Mouse (Mus musculus): Measurements from ENCODE around the gene Txlna. TPM values are rescaled to one million over a fixed set of nuclear protein-coding genes. Genes with fewer than 3 reads are reported as not detected.

The Txlna gene
- polyA plus RNA-seq, 1 experiment from 2014 or later = 108 TPM

GRCm38 (mm10) chr4:129614093-129614492 is 26.8 kb downstream of the Txlna start, which contains the start of gene Dcdc2b:
Gene Dcdc2b, minus strand, starts transcription at chr4:129614257.
- no peak for ATAC-seq (ENCODE audit: insufficient read depth, low FRiP score, low TSS enrichment)
- no peak within 1 kb of the TSS for H3K4me2 ChIP-seq (ENCODE audit: low read depth)
- H3K27ac ChIP-seq (ENCODE audit: low read depth, low read length) = no peak within 1 kb of the TSS
- no peaks in the 10 kb centered on the region for H3K27me3 ChIP-seq (ENCODE audit: control insufficient read depth, insufficient read depth, low read length)
- WGBS = 86% methylated on average over 6 of the region's 6 CpGs
- H3K36me3 ChIP-seq (ENCODE audit: control insufficient read depth, insufficient read depth, low read length) = no peaks in the 10 kb centered on the region
- H3K4me3 ChIP-seq (ENCODE audit: low read depth, low read length) = no peak within 1 kb of the TSS
- H3K9ac ChIP-seq (ENCODE audit: low read length) = no peak within 1 kb of the TSS
- H3K4me1 ChIP-seq (ENCODE audit: control insufficient read depth, insufficient read depth, low read length) = peaks cover 5% of the 10 kb centered on the region
- DNase-seq (ENCODE audit: low spot score) = no peak
- H3K9me3 ChIP-seq (ENCODE audit: control insufficient read depth, low read length) = no peaks in the 10 kb centered on the region

- Histone ChIP-seq H3K4me2 (ENCODE audit: low read depth) (no peak overlapping the region), H3K9me3 (ENCODE audit: control insufficient read depth, low read length) (no peaks in the 10 kb centered on the region), H3K27me3 (ENCODE audit: control insufficient read depth, insufficient read depth, low read length) (no peaks in the 10 kb centered on the region), H3K4me1 (ENCODE audit: control insufficient read depth, insufficient read depth, low read length) (no peaks in the 10 kb centered on the region), H3K36me3 (ENCODE audit: control insufficient read depth, insufficient read depth, low read length) (peaks cover 10% of the 10 kb centered on the region), H3K9ac (ENCODE audit: low read length) (no peak overlapping the region), H3K27ac (ENCODE audit: low read depth, low read length) (no peak overlapping the region), H3K4me3 (ENCODE audit: low read depth, low read length) (no peak overlapping the region)
- 69% methylated on average over 4 of the region's 4 CpGs for WGBS
- DNase-seq (ENCODE audit: low spot score) (no peak), ATAC-seq (ENCODE audit: insufficient read depth, low FRiP score, low TSS enrichment) (no peak)
These were observed 30.4 kb downstream of the Txlna start for GRCm38 (mm10) chr4:129610472-129610871.

GRCm38 (mm10) chr4:129610026-129610425 is 30.8 kb downstream of the Txlna start:
- H3K4me3 ChIP-seq (ENCODE audit: low read depth, low read length) = no peak overlapping the region
- no peak for ATAC-seq (ENCODE audit: insufficient read depth, low FRiP score, low TSS enrichment)

GRCm38 (mm10) chr4:129609139-129609631 is 31.7 kb downstream of the Txlna start:
- Histone ChIP-seq H3K27ac (ENCODE audit: low read depth, low read length) (no peak overlapping the region), H3K4me1 (ENCODE audit: control insufficient read depth, insufficient read depth, low read length) (no peaks in the 10 kb centered on the region), H3K4me3 (ENCODE audit: low read depth, low read length) (no peak overlapping the region), H3K9me3 (ENCODE audit: control insufficient read depth, low read length) (no peaks in the 10 kb centered on the region), H3K27me3 (ENCODE audit: control insufficient read depth, insufficient read depth, low read length) (no peaks in the 10 kb centered on the region), H3K4me2 (ENCODE audit: low read depth) (no peak overlapping the region), H3K9ac (ENCODE audit: low read length) (no peak overlapping the region), H3K36me3 (ENCODE audit: control insufficient read depth, insufficient read depth, low read length) (peaks cover 10% of the 10 kb centered on the region)
- 83% methylated on average over 12 of the region's 12 CpGs for WGBS
- DNase-seq (ENCODE audit: low spot score) (no peak), ATAC-seq (ENCODE audit: insufficient read depth, low FRiP score, low TSS enrichment) (no peak)

More at GRCm38 (mm10) chr4:129610026-129610425, 30.8 kb downstream of the Txlna start:
- Histone ChIP-seq H3K27ac (ENCODE audit: low read depth, low read length) (no peak overlapping the region), H3K27me3 (ENCODE audit: control insufficient read depth, insufficient read depth, low read length) (no peaks in the 10 kb centered on the region), H3K9ac (ENCODE audit: low read length) (no peak overlapping the region), H3K9me3 (ENCODE audit: control insufficient read depth, low read length) (no peaks in the 10 kb centered on the region), H3K36me3 (ENCODE audit: control insufficient read depth, insufficient read depth, low read length) (peaks cover 10% of the 10 kb centered on the region), H3K4me2 (ENCODE audit: low read depth) (no peak overlapping the region), H3K4me1 (ENCODE audit: control insufficient read depth, insufficient read depth, low read length) (no peaks in the 10 kb centered on the region)
- DNase-seq (ENCODE audit: low spot score) = no peak
- 65% methylated on average over 4 of the region's 4 CpGs for WGBS

- WGBS = 44% methylated on average over 7 of the region's 7 CpGs
These were observed 32.3 kb downstream of the Txlna start for GRCm38 (mm10) chr4:129608426-129609025.

GRCm38 (mm10) chr4:129600233-129601158 is 40.4 kb downstream of the Txlna start, which contains the start of the genes Eif3i and Tmem234:
Gene Eif3i, minus strand, starts transcription at chr4:129600648.
Gene Tmem234, plus strand, starts transcription at chr4:129600668.
- ATAC-seq (ENCODE audit: insufficient read depth, low FRiP score, low TSS enrichment) (peak; percentile 84), DNase-seq (ENCODE audit: low spot score) (peak; percentile 85)
- Histone ChIP-seq H3K9me3 (ENCODE audit: control insufficient read depth, low read length) (no peaks in the 10 kb centered on the region), H3K4me1 (ENCODE audit: control insufficient read depth, insufficient read depth, low read length) (peaks cover 19% of the 10 kb centered on the region), H3K36me3 (ENCODE audit: control insufficient read depth, insufficient read depth, low read length) (peaks cover 3% of the 10 kb centered on the region; the same call in 1 of the 2 replicates), H3K9ac (ENCODE audit: low read length) (peak within 1 kb of the TSS; percentile 88), H3K27me3 (ENCODE audit: control insufficient read depth, insufficient read depth, low read length) (no peaks in the 10 kb centered on the region), H3K4me3 (ENCODE audit: low read depth, low read length) (peak within 1 kb of the TSS; percentile 92), H3K27ac (ENCODE audit: low read depth, low read length) (0 out of 2 replicates have a peak within 1 kb of the TSS, but pooled peaks have one; percentile 49), H3K4me2 (ENCODE audit: low read depth) (peak within 1 kb of the TSS; percentile 90)
- WGBS = under 1% methylated on average over 71 of the region's 74 CpGs

More at GRCm38 (mm10) chr4:129608426-129609025, 32.3 kb downstream of the Txlna start:
- Histone ChIP-seq H3K4me3 (ENCODE audit: low read depth, low read length) (no peak overlapping the region), H3K27me3 (ENCODE audit: control insufficient read depth, insufficient read depth, low read length) (no peaks in the 10 kb centered on the region), H3K4me1 (ENCODE audit: control insufficient read depth, insufficient read depth, low read length) (no peaks in the 10 kb centered on the region), H3K4me2 (ENCODE audit: low read depth) (no peak overlapping the region), H3K36me3 (ENCODE audit: control insufficient read depth, insufficient read depth, low read length) (peaks cover 10% of the 10 kb centered on the region), H3K9ac (ENCODE audit: low read length) (no peak overlapping the region), H3K9me3 (ENCODE audit: control insufficient read depth, low read length) (no peaks in the 10 kb centered on the region), H3K27ac (ENCODE audit: low read depth, low read length) (no peak overlapping the region)
- DNase-seq (ENCODE audit: low spot score) = peak; percentile 82
- ATAC-seq (ENCODE audit: insufficient read depth, low FRiP score, low TSS enrichment) = peak; percentile 67; the same call in 1 of the 2 replicates

- no peak for DNase-seq (ENCODE audit: low spot score)
- Histone ChIP-seq H3K27me3 (ENCODE audit: control insufficient read depth, insufficient read depth, low read length) (no peaks in the 10 kb centered on the region), H3K9me3 (ENCODE audit: control insufficient read depth, low read length) (no peaks in the 10 kb centered on the region), H3K27ac (ENCODE audit: low read depth, low read length) (no peak overlapping the region), H3K4me1 (ENCODE audit: control insufficient read depth, insufficient read depth, low read length) (no peaks in the 10 kb centered on the region), H3K36me3 (ENCODE audit: control insufficient read depth, insufficient read depth, low read length) (peaks cover 13% of the 10 kb centered on the region), H3K9ac (ENCODE audit: low read length) (no peak overlapping the region), H3K4me2 (ENCODE audit: low read depth) (no peak overlapping the region), H3K4me3 (ENCODE audit: low read depth, low read length) (no peak overlapping the region)
- WGBS = 85% methylated on average over 4 of the region's 4 CpGs
- ATAC-seq (ENCODE audit: insufficient read depth, low FRiP score, low TSS enrichment) = no peak
These were observed 52.0 kb downstream of the Txlna start for GRCm38 (mm10) chr4:129588865-129589264.

- Histone ChIP-seq H3K4me1 (ENCODE audit: control insufficient read depth, insufficient read depth, low read length) (no peaks in the 10 kb centered on the region), H3K27me3 (ENCODE audit: control insufficient read depth, insufficient read depth, low read length) (no peaks in the 10 kb centered on the region), H3K4me2 (ENCODE audit: low read depth) (no peak overlapping the region), H3K4me3 (ENCODE audit: low read depth, low read length) (no peak overlapping the region), H3K27ac (ENCODE audit: low read depth, low read length) (no peak overlapping the region), H3K9me3 (ENCODE audit: control insufficient read depth, low read length) (no peaks in the 10 kb centered on the region), H3K36me3 (ENCODE audit: control insufficient read depth, insufficient read depth, low read length) (peaks cover 8% of the 10 kb centered on the region), H3K9ac (ENCODE audit: low read length) (no peak overlapping the region)
- WGBS = 36% methylated on average over 1 of the region's 1 CpGs
- DNase-seq (ENCODE audit: low spot score) (no peak), ATAC-seq (ENCODE audit: insufficient read depth, low FRiP score, low TSS enrichment) (no peak)
These were observed 53.9 kb downstream of the Txlna start for GRCm38 (mm10) chr4:129586943-129587342.

Measured in neural tube, embryonic 11.5 days (tissue).